Mouse (Mus musculus): ENCODE measurements around the gene Tdrd7.

- TF ChIP-seq CTCF (IDR thresholded peaks at IDR 0.05; ENCODE audit: low read depth, low read length) (no peak), POLR2A (IDR thresholded peaks at IDR 0.05; ENCODE audit: extremely low read depth, insufficient read depth, low read length) (no peak)
Measured at GRCm38 (mm10) chr4:45972448-45972854, 7.3 kb downstream of the Tdrd7 start.
